In the genomic region with DNA sequence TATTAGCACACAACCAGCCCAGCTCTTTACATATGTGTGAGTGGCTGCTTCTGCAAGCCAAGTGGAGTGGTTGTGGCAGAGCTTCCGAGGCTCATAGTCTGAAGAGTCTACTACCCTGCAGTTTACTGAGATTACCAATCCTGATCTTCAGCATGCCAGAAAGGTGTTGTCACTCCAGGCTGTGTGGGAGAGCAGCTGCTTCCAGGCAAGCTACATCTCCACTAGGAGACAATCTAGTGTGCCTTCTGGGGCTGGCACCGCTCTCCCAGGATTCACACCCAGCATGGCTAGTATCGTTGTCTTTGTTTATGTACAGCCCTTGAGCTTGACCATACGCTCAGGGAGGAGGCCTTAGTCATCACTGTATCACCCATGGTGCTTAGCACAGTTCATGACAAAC, we compare ENCODE assay signal across 33 mouse cellular contexts. TPM values are rescaled to one million over a fixed set of nuclear protein-coding genes. Genes with fewer than 3 reads are reported as not detected.
A peak's percentile ranks its signal among the peaks of the same experiment; 100 is the strongest.
DNase-seq lines count a peak whose midpoint lies in the region; ATAC-seq and TF ChIP-seq lines count a peak whose summit lies in the region.
"Had no signal": no experiment of that assay in that cellular context is flagged by ENCODE, and none has a peak within 500 bp of the region (broad histone marks: within the 10 kb centered on the region; RNA-seq: fewer than 3 reads in every experiment).

No protein-coding gene starts in this region.

- H3K9me3 ChIP-seq in embryonic facial prominence, embryonic 15.5 days (replicated peaks), result no peaks in the 10 kb centered on the region
- no peaks in the 10 kb centered on the region for H3K9me3 ChIP-seq in embryonic facial prominence, embryonic 10.5 days
- H3K9me3 ChIP-seq in midbrain, postnatal 0 days (ENCODE audit: low read length), result no peaks in the 10 kb centered on the region
- H3K9me3 ChIP-seq: embryonic facial prominence, embryonic 12.5 days; forebrain, embryonic 10.5 days; forebrain, embryonic 12.5 days; G1E had no signal

- TF ChIP-seq CTCF in small intestine, adult 2 months (IDR thresholded peaks at IDR 0.05; ENCODE audit: extremely low read depth, insufficient read length, insufficient replicate concordance, low read depth, low read length), result no peak
- TF ChIP-seq CTCF in midbrain, postnatal 0 days (IDR thresholded peaks at IDR 0.05), result no peak

- H3K36me3 ChIP-seq in embryonic facial prominence, embryonic 15.5 days, result no peaks in the 10 kb centered on the region
- no peaks in the 10 kb centered on the region for H3K36me3 ChIP-seq in embryonic facial prominence, embryonic 10.5 days (replicated peaks)
- peaks cover 21% of the 10 kb centered on the region for H3K36me3 ChIP-seq in small intestine, adult 2 months (ENCODE audit: control insufficient read depth, insufficient read depth, low read length)
- peaks cover 4% of the 10 kb centered on the region for H3K36me3 ChIP-seq in midbrain, postnatal 0 days (ENCODE audit: insufficient read depth, low read length)
- H3K36me3 ChIP-seq: embryonic facial prominence, embryonic 12.5 days; forebrain, embryonic 10.5 days; forebrain, embryonic 12.5 days had no signal

- TF ChIP-seq POLR2A in small intestine, adult 2 months (IDR thresholded peaks at IDR 0.05; ENCODE audit: low read depth, low read length), result no peak

- no peaks in the 10 kb centered on the region for H3K27me3 ChIP-seq in embryonic facial prominence, embryonic 15.5 days
- no peaks in the 10 kb centered on the region for H3K27me3 ChIP-seq in embryonic facial prominence, embryonic 10.5 days (replicated peaks; ENCODE audit: low read depth, poor library complexity, severe bottlenecking)
- no peaks in the 10 kb centered on the region for H3K27me3 ChIP-seq in small intestine, adult 2 months (ENCODE audit: control insufficient read depth, insufficient read depth, low read length)
- no peaks in the 10 kb centered on the region for H3K27me3 ChIP-seq in midbrain, postnatal 0 days (ENCODE audit: insufficient read depth, low read length)
- H3K27me3 ChIP-seq: CH12.LX; embryonic facial prominence, embryonic 12.5 days; forebrain, embryonic 12.5 days; Patski had no signal

- no peak overlapping the region for H3K4me3 ChIP-seq in embryonic facial prominence, embryonic 15.5 days (replicated peaks)
- no peak overlapping the region for H3K4me3 ChIP-seq in embryonic facial prominence, embryonic 10.5 days
- H3K4me3 ChIP-seq in small intestine, adult 2 months (ENCODE audit: low read depth, low read length), result no peak overlapping the region
- no peak overlapping the region for H3K4me3 ChIP-seq in midbrain, postnatal 0 days (ENCODE audit: low read depth, low read length)
- H3K4me3 ChIP-seq: embryonic facial prominence, embryonic 12.5 days; erythroblast, embryonic 14.5 days; forebrain, embryonic 10.5 days; forebrain, embryonic 12.5 days had no signal

- WGBS in embryonic facial prominence, embryonic 15.5 days, result 71% methylated on average over 4 of the region's 4 CpGs
- WGBS in embryonic facial prominence, embryonic 10.5 days, result 91% methylated on average over 4 of the region's 4 CpGs
- WGBS in small intestine, adult 2 months, result 37% methylated on average over 4 of the region's 4 CpGs
- WGBS in midbrain, postnatal 0 days, result 90% methylated on average over 4 of the region's 4 CpGs

- no peak overlapping the region for H3K27ac ChIP-seq in embryonic facial prominence, embryonic 15.5 days (replicated peaks)
- H3K27ac ChIP-seq in embryonic facial prominence, embryonic 10.5 days (replicated peaks), result no peak overlapping the region
- H3K27ac ChIP-seq in small intestine, adult 2 months (ENCODE audit: insufficient read depth, low read depth, low read length), result peak overlapping the region; percentile 25
- H3K27ac ChIP-seq in midbrain, postnatal 0 days (ENCODE audit: low read depth, low read length), result no peak overlapping the region
- H3K27ac ChIP-seq: embryonic facial prominence, embryonic 12.5 days; forebrain, embryonic 10.5 days; forebrain, embryonic 12.5 days had no signal

- no peak overlapping the region for H3K9ac ChIP-seq in embryonic facial prominence, embryonic 15.5 days
- H3K9ac ChIP-seq in midbrain, postnatal 0 days (replicated peaks; ENCODE audit: low read length, poor library complexity, severe bottlenecking), result no peak overlapping the region
- H3K9ac ChIP-seq: embryonic facial prominence, embryonic 12.5 days; forebrain, embryonic 12.5 days had no signal

- intact Hi-C loops in heart, postnatal 10 days (cut with DNase I), result no loop called here

- H3K4me1 ChIP-seq in embryonic facial prominence, embryonic 15.5 days, result no peaks in the 10 kb centered on the region
- no peaks in the 10 kb centered on the region for H3K4me1 ChIP-seq in embryonic facial prominence, embryonic 10.5 days
- peaks cover 26% of the 10 kb centered on the region; the same call in 1 of the 2 replicates for H3K4me1 ChIP-seq in small intestine, adult 2 months (ENCODE audit: control insufficient read depth, insufficient read depth, insufficient read length, low read length)
- no peaks in the 10 kb centered on the region for H3K4me1 ChIP-seq in midbrain, postnatal 0 days (ENCODE audit: insufficient read depth, low read length)
- H3K4me1 ChIP-seq: embryonic facial prominence, embryonic 12.5 days; forebrain, embryonic 10.5 days; forebrain, embryonic 12.5 days had no signal

- H3K4me2 ChIP-seq in embryonic facial prominence, embryonic 15.5 days (replicated peaks), result no peak overlapping the region
- H3K4me2 ChIP-seq in midbrain, postnatal 0 days (ENCODE audit: low read depth, low read length, poor library complexity, severe bottlenecking), result no peak overlapping the region
- H3K4me2 ChIP-seq: embryonic facial prominence, embryonic 12.5 days; forebrain, embryonic 12.5 days had no signal

- ATAC-seq in embryonic facial prominence, embryonic 15.5 days (ENCODE audit: insufficient number of reproducible peaks, low FRiP score, low TSS enrichment, low read depth), result peak; percentile 24; the same call in 1 of the 2 replicates
- ATAC-seq in midbrain, postnatal 0 days (ENCODE audit: low FRiP score), result no peak
- ATAC-seq: activated CD4-positive, CD25-positive, alpha-beta regulatory T cell, adult 4 months; CD4-positive, CD25-positive, alpha-beta regulatory T cell, adult 4 months; forebrain, embryonic 14.5 days; forebrain, embryonic 16.5 days; Patski had no signal

- DNase-seq in embryonic facial prominence, embryonic 10.5 days (ENCODE audit: low spot score), result no peak
- DNase-seq in heart, adult 11 months, result peak; percentile 40
- DNase-seq in heart, postnatal 10 days, result no peak
- DNase-seq in gastrocnemius, adult 18-20 months (ENCODE audit: low spot score), result no peak
- DNase-seq in midbrain, postnatal 0 days (ENCODE audit: low spot score), result no peak
- DNase-seq: adrenal gland, adult 8-10 months; adrenal gland, postnatal 14 days; adrenal gland, postnatal 36 days; B cell, adult 2 months; cerebellum, adult 11 months; cerebellum, adult 18-20 months; cerebellum, adult 8-10 months; cerebellum, adult 9-11 months; cerebellum, postnatal 14 days; cerebellum, postnatal 36 days; embryo, embryonic 11 days had no signal

RNA-seq across cellular contexts. Expression of a gene that starts 57.7 kb away (rescaled TPM):
- not detected in 2 replicates for polyA plus RNA-seq in embryonic facial prominence, embryonic 15.5 days (2015; fragmentation: Nextera tagmentation; extraction: Ambion mirVana)
- polyA plus RNA-seq in embryonic facial prominence, embryonic 10.5 days (2016; fragmentation: Nextera tagmentation; extraction: Ambion mirVana), result not detected in 2 replicates
- total RNA-seq in heart, postnatal 10 days (2021), result not detected
- polyA plus RNA-seq in small intestine, adult 2 months (2012; rRNA removed), result not detected in 2 replicates
- not detected for total RNA-seq in gastrocnemius, adult 18-20 months (2021)
- total RNA-seq in midbrain, postnatal 0 days (2014; rRNA removed), result not detected in 2 replicates
- not detected in 2 replicates for polyA plus RNA-seq in midbrain, postnatal 0 days (2015; fragmentation: Nextera tagmentation; extraction: Ambion mirVana)
- total RNA-seq: adrenal gland, adult 18-20 months; adrenal gland, adult 8-10 months; adrenal gland, postnatal 14 days; adrenal gland, postnatal 36 days; CH12.LX; common myeloid progenitor, adult 5-6 weeks had no signal
- polyA plus RNA-seq: activated CD4-positive, CD25-positive, alpha-beta regulatory T cell, adult 4 months; brain, embryonic 14.5 days; CD4-positive, CD25-positive, alpha-beta regulatory T cell, adult 4 months; embryonic facial prominence, embryonic 12.5 days; embryonic facial prominence, embryonic 14.5 days; erythroblast, embryonic 14.5 days; forebrain, embryonic 10.5 days; forebrain, embryonic 12.5 days; forebrain, embryonic 14.5 days; forebrain, embryonic 16.5 days; G1E; Patski had no signal
